Mouse (Mus musculus) liver, embryonic 14.5 days (tissue): Measurements from ENCODE around the gene Dok4.
"Not testable (repeated sequence)": the region's sequence is repeated elsewhere in the genome, so short reads cannot be mapped to it uniquely, and the experiment has no call there.

ENCODE experiments used
- CTCF ChIP-seq: IDR thresholded peaks from 2 replicates; pipeline ENCODE4 v1.5.1; 2016; ENCODE audit warnings: antibody characterized with exemption, low read depth, control low read depth
- EP300 ChIP-seq: IDR thresholded peaks from 2 replicates; pipeline ENCODE4 v1.6.1; 2016; ENCODE audit warnings: antibody characterized with exemption, low read depth

GRCm38 (mm10) chr8:94833901-94834405 is 42.2 kb downstream of the Dok4 start:
- not testable (repeated sequence) for TF ChIP-seq CTCF, EP300
